Comparison of ENCODE assay signal across 17 mouse cellular contexts in genomic region chr5:132594796-132595195, GRCm38 (mm10). TPM values are rescaled to one million over a fixed set of nuclear protein-coding genes. Genes with fewer than 3 reads are reported as not detected.
DNase-seq lines count a peak whose midpoint lies in the region; ATAC-seq and TF ChIP-seq lines count a peak whose summit lies in the region.
"Had no signal": no experiment of that assay in that cellular context is flagged by ENCODE, and none has a peak within 500 bp of the region (broad histone marks: within the 10 kb centered on the region; RNA-seq: fewer than 3 reads in every experiment).

No protein-coding gene starts in this region.

- WGBS in forebrain, postnatal 0 days = 60% methylated on average over 6 of the region's 6 CpGs
- WGBS in forebrain, embryonic 13.5 days = 77% methylated on average over 6 of the region's 6 CpGs

- H3K27ac ChIP-seq in forebrain, postnatal 0 days (ENCODE audit: low read depth, low read length) = no peak overlapping the region
- H3K27ac ChIP-seq in forebrain, embryonic 13.5 days = no peak overlapping the region
- H3K27ac ChIP-seq: embryonic facial prominence, embryonic 13.5 days; forebrain, embryonic 12.5 days; gastrocnemius, adult 2 months; hindbrain, embryonic 14.5 days; neural tube, embryonic 12.5 days had no signal

- ATAC-seq in forebrain, postnatal 0 days = no peak
- no peak for ATAC-seq in forebrain, embryonic 13.5 days

- H3K36me3 ChIP-seq in forebrain, postnatal 0 days (ENCODE audit: insufficient read depth) = no peaks in the 10 kb centered on the region
- no peaks in the 10 kb centered on the region for H3K36me3 ChIP-seq in forebrain, embryonic 13.5 days (ENCODE audit: poor library complexity, severe bottlenecking)
- H3K36me3 ChIP-seq: embryonic facial prominence, embryonic 13.5 days; forebrain, embryonic 12.5 days; neural tube, embryonic 12.5 days had no signal

- H3K27me3 ChIP-seq in forebrain, postnatal 0 days (ENCODE audit: insufficient read depth, low read length) = no peaks in the 10 kb centered on the region
- no peaks in the 10 kb centered on the region for H3K27me3 ChIP-seq in forebrain, embryonic 13.5 days
- H3K27me3 ChIP-seq: embryonic facial prominence, embryonic 13.5 days; forebrain, embryonic 12.5 days; megakaryocyte, embryonic 14.5 days; neural tube, embryonic 12.5 days had no signal

- no peak overlapping the region for H3K9ac ChIP-seq in forebrain, postnatal 0 days
- no peak overlapping the region for H3K9ac ChIP-seq in forebrain, embryonic 13.5 days
- H3K9ac ChIP-seq: embryonic facial prominence, embryonic 13.5 days; forebrain, embryonic 12.5 days; hindbrain, embryonic 14.5 days; neural tube, embryonic 12.5 days had no signal

- peak; percentile 11 for DNase-seq in forebrain, postnatal 0 days
- peak; percentile 1 for DNase-seq in ovary, postnatal 14 days (ENCODE audit: low spot score)
- DNase-seq in ovary, postnatal 36 days (ENCODE audit: low spot score) = no peak
- DNase-seq in gonadal fat pad, adult 2 months (ENCODE audit: low read depth) = peak; percentile 79
- DNase-seq in testis, postnatal 14 days (ENCODE audit: low spot score) = peak; percentile 14
- no peak for DNase-seq in embryo, embryonic 9.5 days (ENCODE audit: extremely low spot score)
- DNase-seq: adrenal gland, postnatal 25 days; gastrocnemius, adult 2 months; heart, postnatal 14 days; thymus, adult 2 months had no signal

- H3K9me3 ChIP-seq in forebrain, postnatal 0 days (ENCODE audit: low read length) = no peaks in the 10 kb centered on the region
- no peaks in the 10 kb centered on the region for H3K9me3 ChIP-seq in forebrain, embryonic 13.5 days (replicated peaks)
- H3K9me3 ChIP-seq: embryonic facial prominence, embryonic 13.5 days; forebrain, embryonic 12.5 days; neural tube, embryonic 12.5 days had no signal

- no peak overlapping the region for H3K4me2 ChIP-seq in forebrain, postnatal 0 days (ENCODE audit: low read depth)
- H3K4me2 ChIP-seq in forebrain, embryonic 13.5 days = no peak overlapping the region
- H3K4me2 ChIP-seq: embryonic facial prominence, embryonic 13.5 days; forebrain, embryonic 12.5 days; hindbrain, embryonic 14.5 days; liver, embryonic 11.5 days; neural tube, embryonic 12.5 days had no signal

- no peak for TF ChIP-seq CTCF in forebrain, postnatal 0 days (IDR thresholded peaks at IDR 0.05; ENCODE audit: low read depth)

- H3K4me3 ChIP-seq in forebrain, postnatal 0 days (ENCODE audit: low read depth, low read length) = no peak overlapping the region
- no peak overlapping the region for H3K4me3 ChIP-seq in forebrain, embryonic 13.5 days
- H3K4me3 ChIP-seq: embryonic facial prominence, embryonic 13.5 days; forebrain, embryonic 12.5 days; gastrocnemius, adult 2 months; megakaryocyte, embryonic 14.5 days; neural tube, embryonic 12.5 days had no signal

- H3K4me1 ChIP-seq in forebrain, postnatal 0 days (ENCODE audit: insufficient read depth) = no peaks in the 10 kb centered on the region
- peaks cover 11% of the 10 kb centered on the region; the same call in 1 of the 2 replicates for H3K4me1 ChIP-seq in forebrain, embryonic 13.5 days
- H3K4me1 ChIP-seq: megakaryocyte, embryonic 14.5 days; neural tube, embryonic 12.5 days had no signal

RNA-seq across cellular contexts. Expression of gene Auts2, which starts 51.7 kb away (rescaled TPM):
- 42.2 and 66.2 TPM in 2 replicates for total RNA-seq in forebrain, postnatal 0 days (2014; rRNA removed)
- polyA plus RNA-seq in forebrain, postnatal 0 days (2015; fragmentation: Nextera tagmentation; extraction: Ambion mirVana) = 23.7 and 40.9 TPM in 2 replicates
- 84.0 and 95.1 TPM in 2 replicates for polyA plus RNA-seq in forebrain, embryonic 13.5 days (2015; fragmentation: Nextera tagmentation; extraction: Ambion mirVana)
- polyA plus RNA-seq in gonadal fat pad, adult 2 months (2012; rRNA removed) = 8.7 and 11.9 TPM in 2 replicates

Comparison
In these comparisons a context has a peak if more than half of its experiments do, and no peak if none do; other contexts are left out.
1. DNase-seq: peak in forebrain, postnatal 0 days (single experiment), ovary, postnatal 14 days (single experiment), gonadal fat pad, adult 2 months (single experiment) and testis, postnatal 14 days (single experiment); none in ovary, postnatal 36 days (single experiment) and embryo, embryonic 9.5 days (single experiment).